Mouse (Mus musculus) cerebellum, postnatal 14 days (tissue): Measurements from ENCODE around the gene Rpl36.
"Not testable (repeated sequence)": the region's sequence is repeated elsewhere in the genome, so short reads cannot be mapped to it uniquely, and the experiment has no call there.

Experiments
- DNase-seq, 2 experiments: peaks; one replicate each; pipeline ENCODE4 v3.0.0; 2021; ENCODE audit warnings: mixed read lengths in 2 of 2

Rpl36 gene

DNA sequence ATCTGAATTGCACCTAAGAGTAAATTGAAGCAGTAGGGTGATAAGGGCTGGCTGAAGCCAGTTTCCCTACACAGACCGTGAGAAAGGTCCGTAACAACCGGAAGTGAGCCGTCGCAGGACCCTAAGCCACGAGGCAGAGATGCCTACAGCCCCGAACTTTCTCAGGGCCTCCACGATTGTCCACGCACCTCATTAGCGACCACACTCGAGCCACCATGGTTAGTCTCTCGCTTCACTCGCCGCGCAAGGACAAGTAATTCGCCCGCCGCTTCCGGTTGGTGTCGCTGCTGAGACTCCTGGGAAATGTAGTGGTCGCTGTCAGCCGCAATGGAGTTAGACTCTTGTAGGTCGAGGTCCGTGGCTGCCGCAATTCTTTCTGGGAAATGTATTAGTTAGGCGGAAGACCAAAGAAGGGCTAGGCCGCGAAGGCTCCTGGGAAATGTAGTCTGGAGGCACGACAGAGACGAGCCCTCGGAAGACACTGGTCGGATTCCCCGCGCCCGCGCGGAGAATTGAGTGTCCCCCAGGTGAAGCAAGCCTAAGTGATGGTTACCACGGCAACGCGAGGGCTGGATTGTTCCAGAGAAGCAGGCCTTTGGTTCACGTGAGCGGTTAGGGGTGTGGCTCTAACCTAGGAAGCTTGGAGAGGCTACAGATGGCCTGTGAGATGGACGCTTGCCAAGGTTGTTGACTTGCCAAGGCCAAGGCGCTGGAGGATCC is 3.6 kb upstream of the Rpl36 start, which contains the start of gene 2410015M20Rik:
Gene 2410015M20Rik (minus strand): TSS at position 320 of the 720 bp plus-strand sequence.
- peak; percentile 96 for DNase-seq

DNA sequence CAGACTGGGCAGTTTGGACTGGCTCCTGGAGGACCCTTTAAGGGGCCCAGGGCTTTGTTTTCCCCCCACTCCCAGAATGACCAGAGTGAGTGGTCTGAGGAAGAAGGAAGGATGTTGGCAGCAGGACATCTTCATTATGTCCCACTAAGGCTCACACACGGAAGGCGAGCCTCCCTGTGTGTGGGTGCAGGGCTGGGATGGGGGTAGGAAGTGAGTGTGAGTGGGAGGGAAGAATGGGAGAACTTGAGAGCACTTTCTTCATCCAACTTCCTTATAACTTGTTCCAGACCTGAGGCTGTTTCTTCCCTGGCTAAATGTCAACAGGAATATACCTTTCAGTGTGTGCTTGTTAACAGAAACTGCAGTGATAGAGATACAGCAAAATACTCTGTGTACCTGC is 1.9 kb upstream of the Rpl36 start:
- DNase-seq, result no peak

DNA sequence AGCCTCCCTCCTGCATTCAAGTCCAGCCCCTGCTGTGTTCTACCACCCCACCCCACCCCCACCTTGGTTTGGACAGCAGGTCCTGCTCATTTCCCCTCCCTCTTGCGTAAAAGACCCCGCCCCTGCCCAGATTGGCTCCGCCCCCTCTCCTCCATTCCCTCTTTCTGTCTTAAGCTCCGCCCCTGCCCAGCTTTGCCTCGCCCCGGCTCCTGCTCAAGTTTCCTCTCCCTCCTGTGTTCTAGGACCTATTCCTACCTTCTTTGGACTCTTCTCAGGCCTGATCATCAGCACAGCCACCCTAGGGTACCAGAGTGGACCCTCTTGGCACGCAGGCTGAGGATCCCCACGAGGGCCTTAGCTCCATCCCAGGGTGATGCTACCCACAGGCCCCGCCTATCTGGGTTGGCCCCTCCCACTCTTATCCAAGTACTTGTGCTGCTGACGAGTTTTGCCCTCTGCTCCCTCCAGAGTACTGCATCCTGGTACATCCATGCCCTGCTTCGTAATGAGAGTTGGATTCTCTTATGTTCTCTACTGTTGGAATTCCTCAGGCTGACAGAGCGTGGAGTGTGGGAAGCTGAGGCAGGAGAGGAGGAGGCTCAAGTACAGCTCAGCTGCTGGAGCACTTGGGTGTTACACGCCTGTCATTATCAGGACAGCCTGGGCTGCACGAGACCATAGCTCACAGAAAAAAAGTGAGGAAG is 1.2 kb upstream of the Rpl36 start:
- DNase-seq, result peak in 1 of 2 experiments; percentile 62

DNA sequence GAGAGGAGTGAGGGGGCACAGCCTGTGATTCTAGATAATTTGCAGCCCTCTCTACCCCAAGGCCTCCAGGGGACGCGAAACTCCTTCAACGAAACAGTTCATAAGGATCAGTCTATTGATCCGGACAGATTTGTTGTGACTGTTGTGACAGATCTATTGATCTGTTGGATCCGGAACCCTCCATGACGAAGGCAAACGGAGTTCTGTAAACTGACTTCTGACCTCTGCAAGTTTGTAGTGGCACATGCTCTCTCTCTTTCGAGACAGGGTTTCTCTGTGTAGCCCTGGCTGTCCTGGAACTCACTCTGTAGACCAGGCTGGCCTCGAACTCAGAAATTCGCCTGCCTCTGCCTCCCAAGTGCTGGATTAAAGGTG is 664 bp upstream of the Rpl36 start:
- DNase-seq, result not testable (repeated sequence)

DNA sequence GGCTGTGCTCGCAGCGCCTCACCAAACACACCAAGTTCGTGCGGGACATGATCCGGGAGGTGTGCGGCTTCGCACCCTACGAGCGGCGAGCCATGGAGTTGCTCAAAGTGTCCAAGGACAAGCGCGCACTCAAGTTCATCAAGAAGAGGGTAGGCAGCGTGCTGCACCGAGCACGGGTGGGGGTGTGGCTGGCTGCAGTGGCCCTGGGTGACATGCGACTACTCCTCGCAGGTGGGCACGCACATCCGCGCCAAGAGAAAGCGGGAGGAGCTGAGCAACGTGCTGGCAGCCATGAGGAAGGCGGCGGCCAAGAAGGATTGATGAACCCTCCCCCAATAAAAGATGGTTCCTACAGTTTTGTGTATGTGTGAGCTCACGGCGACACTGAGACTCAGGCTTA is 677 bp downstream of the Rpl36 start:
- DNase-seq, result peak in 1 of 2 experiments; percentile 62

DNA sequence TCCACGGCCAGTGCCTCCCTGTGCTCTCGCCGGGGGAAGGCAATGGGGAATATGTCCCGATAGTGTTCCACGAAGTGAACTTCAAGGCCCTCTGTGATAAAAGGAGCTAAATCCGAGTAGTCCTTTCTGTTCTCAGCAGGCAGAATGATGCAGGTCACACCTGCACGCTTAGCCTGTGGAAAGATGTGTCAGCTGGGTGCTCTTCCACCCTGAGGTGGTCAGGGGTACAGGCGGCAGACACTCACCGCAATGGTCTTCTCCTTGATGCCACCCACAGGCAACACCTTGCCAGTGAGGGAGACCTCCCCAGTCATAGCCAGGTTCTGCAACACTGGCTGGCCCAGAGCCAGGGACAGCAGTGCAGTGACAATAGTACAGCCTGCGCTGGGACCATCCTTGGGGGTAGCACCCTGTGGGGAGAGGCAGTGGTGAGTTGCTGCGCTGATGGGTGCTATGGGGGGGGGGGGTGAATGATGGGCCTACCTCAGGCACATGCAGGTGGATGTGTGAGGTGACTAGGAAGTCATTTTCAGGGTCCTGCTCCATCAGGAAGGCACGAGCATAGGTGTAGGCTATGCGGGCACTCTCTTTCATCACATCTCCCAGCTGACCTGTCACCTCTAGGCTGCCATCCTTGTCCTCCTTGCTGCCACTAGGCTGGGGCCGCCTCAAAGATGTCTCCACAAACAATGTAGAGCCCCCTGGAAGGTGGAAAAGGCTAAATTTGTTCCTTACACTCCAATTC is 1.3 kb downstream of the Rpl36 start:
- peak in 1 of 2 experiments; percentile 57 for DNase-seq

DNA sequence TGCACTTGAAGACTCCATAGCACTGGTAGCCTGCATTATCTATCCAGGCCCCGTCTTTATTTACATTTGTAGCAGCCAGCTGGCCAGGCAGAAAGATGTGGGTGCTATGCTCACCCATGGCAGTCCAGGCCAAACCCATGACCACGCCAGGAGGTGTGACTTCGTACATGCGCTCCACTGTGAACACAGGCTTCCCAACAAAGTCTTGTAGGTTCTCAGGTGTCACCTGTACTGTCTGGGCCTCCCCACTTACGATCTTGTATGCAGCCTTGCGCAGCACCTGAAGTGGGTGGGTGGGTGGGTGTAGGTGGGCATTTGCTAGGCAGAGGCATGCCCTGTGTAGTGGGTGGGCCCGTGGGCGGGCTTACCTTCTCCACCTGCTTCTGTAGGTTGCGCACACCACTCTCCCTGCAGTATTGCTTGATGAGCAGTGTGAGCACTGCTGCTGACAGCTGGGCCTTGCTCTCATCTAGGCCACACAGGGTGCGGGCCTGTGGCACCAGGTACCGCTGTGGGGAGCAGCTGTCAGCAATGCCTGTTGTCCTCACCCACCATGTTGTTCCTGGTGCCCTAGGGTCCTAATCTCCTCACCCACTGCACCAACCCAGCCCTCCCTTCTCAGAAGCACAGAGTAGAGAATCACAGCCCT is 2.0 kb downstream of the Rpl36 start:
- DNase-seq, result no peak

DNA sequence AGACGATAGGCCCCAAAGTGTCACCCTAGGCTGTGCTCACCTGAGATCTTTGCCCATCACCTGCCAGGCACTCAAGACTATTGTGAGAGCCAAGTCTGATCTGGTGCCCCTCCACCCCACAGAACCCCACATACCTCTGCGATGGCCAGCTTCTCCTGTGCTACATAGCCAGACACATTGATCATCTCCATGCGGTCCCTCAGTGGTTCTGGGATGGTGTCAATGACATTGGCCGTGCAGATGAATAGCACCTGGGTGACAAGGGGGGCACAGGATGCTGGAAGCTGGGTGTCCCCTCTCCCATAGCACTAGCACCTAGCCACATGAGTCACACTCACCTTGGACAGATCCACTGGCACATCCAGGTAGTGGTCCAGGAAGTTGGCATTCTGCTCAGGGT is 2.6 kb downstream of the Rpl36 start:
- no peak for DNase-seq

DNA sequence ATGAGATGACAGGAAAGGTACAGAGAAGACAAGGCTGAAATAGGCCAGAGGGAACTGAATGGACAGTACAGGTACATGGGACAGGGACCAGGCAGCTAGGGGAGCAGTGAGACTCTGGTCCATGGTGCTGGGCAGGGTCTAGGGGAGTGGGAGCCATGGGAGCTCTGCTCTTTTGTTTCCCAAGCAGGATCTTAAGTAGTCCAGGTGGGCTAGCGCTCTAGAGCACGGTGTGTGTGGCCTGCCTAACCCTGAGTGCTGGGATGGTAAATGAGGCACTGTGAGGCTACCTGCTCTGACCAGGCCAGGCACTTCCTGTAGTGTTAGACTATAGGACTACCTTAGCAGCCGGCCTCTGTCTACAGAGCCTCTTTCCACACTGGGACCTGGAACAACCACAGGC is 3.5 kb downstream of the Rpl36 start:
- no peak for DNase-seq

DNA sequence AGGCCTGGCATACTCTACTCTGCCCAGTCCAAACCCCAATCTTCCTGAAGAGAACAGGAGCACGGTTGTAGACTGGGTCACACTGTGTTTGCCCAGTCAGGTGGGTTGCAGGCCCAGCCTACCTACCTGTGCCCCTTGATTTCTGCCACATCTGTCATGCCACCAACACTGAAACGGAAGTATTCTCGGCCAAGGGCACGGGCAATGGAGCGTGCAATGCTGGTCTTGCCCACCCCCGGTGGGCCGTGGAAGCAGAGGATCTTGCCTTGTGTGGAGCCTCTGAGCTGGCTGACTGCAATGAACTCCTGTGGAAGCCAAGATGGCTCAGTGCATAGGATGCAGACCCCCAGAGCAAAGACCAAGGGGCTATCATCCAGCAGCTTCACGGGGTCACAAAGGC is 4.4 kb downstream of the Rpl36 start:
- no peak for DNase-seq

DNA sequence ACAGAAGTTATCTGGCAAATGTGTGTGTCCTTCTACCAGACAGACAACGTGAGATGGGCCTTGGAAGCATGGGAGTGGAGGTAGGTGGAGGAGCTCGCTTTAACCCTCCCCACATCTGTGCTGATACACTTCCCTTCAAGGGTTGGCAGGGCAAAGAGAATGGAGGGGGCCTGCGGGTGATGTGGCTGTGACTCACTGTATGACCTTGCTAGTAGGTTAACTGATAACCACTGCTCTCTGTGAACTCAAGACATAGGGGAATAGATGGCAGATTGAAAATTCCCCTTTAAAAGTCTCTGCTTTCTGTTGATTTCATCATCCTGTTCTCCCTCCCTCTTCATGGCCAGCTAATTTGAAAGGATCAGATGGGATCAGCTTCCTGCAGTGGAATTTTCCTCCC is 12.3 kb downstream of the Rpl36 start:
- no peak for DNase-seq

DNA sequence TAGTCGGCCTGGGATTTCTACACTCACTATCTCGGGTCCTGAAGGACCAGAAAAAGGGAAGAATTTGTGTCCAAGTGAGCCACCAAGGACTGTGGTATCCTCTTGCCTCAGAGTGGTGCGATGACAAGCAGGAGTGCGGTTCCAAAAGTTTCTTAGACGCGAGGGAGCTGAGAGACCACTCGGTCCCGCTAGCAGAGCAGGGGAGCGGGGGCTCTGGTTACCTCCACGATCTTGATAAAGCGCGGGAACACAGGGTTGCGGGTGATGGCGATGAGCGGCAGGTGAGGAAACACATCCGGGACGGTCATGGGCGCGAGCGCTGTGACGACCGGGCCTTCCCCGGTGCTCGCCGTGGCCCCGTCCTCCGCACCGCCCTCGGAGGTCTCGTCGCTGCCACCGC is 13.0 kb downstream of the Rpl36 start:
- DNase-seq, result peak in 1 of 2 experiments; percentile 39

DNA sequence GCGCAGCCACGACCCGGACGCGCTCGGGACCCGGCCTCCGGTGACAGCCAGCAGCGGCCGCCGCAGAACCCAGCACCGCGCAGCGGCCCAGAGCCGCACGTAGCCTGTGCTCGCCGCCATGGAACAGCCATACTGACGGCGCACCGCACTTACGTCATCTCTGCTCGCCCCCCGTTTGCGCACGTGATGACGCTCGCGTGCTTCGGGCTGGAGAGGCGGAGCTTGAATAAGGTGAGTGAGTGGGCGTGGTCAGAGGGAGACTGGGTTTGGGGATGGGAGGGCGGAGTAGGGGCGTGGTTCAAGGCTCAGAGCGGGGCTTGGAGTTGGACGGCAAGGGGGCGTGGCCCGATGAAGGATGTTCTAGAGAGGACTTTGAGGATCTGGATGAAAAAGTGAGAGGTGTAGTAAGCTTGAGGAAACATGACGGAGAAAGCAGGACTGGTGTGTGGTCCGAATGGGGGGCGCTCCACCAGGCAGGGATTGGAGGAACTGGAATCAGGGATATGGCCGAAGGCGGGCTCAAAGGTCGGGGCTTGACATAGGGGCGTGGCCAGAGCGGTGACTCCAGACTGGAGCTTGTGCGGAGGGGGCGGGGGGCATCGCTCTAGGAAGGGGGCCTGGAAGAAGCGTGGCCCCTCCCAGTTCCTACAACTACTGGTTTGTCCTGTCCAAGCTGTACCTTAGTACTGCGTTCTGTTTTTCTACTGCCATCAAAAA is 13.7 kb downstream of the Rpl36 start, which contains the start of gene Lonp1:
Gene Lonp1 (minus strand): TSS at position 134 of the 717 bp plus-strand sequence.
- peak; percentile 99 for DNase-seq

DNA sequence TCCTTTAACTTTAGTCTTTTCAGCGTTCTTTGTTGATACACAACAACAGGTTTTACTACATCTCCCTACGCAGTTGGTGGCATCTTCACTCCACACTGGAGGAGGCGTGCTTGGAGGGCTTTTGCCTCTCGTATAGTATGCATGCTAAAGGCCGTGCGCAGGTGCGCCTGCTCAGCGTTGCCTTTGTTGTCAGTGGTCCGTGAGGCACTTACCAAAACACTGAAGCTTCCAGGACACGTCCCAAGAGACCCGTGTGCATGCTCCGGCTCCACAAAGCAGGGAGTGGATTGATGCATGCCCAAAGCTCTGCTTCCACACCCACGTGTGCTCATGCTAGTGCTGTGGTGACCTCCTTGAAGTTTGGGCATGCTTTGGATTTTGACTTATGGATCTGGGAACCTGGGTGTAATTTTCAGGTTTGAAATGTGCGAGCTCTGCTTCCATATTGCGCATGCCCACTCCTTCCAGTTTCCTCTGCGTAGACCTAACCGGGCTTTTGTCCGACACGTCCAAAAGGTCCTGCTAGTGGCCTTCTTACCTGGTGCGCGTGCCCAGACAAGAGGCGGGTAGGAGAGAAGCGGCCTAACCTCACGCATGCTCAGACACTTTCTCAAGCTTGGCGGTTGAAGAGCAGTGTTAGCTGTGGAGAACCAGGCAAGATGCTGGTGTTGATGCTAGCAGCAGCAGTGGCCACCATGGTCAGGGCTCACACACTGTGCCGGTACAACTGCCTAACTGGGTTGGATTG is 14.5 kb downstream of the Rpl36 start, which contains the start of gene Catsperd:
Gene Catsperd (plus strand): TSS at position 614 of the 748 bp plus-strand sequence.
- DNase-seq, result no peak

DNA sequence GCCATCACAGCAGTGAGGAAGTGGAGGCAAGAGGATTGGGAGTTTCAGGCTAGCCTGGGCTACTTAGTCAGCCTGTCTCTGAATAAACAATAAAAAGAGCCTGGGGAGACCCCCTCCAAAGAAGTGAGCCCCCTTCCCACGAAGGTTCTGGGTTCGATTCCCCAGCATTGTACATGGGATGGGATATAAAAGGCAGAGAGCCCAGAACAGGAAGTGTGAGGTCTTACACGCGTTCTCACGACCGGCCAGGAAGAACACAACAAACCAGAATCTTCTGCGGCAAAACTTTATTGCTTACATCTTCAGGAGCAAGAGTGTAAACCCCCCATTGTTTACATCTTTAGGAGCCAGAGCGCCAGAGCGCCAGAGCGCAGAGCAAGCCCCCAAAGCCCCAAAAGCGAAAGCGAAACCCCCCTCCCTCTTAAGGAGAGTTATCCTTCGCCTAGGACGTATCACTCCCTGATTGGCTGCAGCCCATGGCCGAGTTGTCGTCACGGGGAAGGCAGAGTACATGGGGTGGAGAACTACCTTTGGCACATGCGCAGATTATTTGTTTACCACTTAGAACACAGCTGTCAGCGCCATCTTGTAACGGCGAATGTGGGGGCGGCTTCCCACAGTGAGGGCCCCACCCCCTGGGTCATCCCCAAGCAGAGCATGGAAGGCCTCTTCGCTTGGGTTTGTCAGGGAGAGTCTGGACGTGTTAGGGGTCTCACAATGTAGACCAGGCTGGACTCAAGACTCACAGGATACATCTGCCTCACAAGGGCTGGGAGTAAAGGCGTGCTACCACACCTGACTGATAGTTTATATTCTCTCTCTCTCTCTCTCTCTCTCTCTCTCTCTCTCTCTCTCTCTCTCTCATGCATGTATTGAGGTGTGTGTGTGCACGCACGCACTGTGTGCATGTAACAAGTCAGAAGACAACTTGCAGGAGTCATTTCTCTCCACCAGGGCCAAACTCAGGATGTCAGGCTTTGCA is 16.9 kb downstream of the Rpl36 start:
- not testable (repeated sequence) for DNase-seq

DNA sequence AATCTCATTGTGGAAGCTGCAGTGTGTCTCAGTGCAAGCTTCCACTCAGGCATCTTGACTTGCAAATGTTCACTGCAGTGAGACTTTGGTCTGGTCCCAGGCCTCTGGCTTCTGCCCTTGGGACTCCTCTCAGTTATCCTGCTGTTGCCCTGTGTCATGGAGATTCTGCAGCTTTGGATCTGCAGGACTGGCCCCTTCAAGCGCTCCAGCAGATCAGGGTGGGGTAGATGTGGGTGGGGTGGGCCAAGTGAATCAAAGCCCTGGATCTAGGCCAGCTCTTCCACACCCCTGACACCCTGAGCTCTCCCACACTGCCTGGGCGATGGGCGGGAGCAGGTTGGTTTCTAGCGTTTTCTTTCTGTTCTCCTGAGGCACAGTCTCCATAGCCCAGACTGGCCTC is 18.6 kb downstream of the Rpl36 start:
- DNase-seq, result no peak

DNA sequence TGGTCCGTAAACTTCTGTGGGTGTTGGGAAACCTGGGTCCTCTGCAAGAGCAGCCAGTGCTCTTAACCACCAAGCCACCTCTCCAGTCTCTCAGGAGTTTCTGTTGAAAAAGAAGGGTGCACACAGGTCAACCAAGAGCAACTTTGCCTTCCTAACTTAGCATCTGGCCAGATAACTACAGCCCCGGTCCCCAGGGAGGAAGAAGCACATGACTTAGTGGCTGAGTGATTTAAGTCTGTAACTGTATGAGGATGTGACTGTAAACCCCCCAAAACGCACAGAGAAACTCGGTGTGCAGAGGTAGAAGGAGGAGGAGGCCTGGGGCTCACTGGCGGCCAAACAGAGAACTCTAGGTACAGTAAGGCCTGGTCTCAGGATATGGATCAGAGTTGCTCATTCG is 20.8 kb downstream of the Rpl36 start:
- DNase-seq, result no peak

DNA sequence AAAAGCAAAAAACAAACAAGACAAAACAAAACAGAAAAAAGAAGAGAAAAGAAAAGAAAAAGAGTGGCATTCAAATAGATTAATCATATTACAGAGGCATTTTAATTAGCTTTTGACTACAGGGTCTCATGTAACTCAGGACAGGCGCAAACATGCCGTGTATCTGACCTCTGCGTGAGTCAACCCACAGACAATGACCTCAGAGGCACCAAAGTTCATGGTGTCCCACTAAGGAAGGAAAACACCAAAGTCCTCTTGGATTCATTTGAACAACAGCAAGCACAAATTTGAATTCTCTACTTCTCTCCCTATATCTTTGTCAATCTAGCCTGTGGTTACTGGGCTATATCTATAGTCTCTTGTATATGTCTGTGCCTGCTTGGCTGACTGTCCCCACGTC is 30.0 kb downstream of the Rpl36 start:
- DNase-seq, result no peak

DNA sequence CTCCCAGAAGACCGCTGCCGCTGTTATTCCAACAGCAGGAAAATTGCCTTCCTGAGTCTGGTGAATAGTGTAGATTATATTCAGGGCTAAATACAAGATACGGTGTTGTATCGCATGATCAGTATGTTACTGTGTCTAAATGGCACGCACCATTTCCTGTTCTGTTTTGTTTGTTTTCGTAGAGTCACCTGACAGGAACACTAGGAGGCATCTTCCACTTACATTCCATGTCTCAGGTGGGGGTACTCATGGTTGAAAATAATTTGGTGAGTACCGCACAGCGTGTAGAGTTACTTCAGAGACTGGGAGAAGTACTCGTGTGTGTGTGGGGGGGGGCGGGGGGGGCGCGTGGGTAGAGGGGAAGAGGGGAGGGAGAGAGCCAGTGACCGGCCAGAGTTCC is 34.3 kb downstream of the Rpl36 start:
- no peak for DNase-seq

DNA sequence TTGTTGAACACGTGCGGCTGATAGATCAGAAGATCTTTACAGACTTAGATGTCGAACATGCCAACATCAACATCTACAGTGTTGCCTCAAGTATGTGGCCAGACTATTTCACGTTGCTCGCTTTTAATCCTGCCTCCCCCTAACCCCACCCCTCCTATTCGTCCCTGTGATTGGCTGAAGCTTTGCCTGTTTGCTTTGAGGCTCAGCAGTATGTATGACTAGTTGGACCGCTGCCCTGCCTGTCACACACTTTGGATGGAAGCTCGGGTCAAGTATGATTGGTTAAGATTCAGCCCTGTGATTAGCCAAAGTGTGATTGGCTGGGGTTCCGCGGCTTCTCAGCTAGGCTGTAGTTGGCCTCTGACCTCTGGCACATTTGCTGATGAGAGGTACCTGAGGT is 38.6 kb downstream of the Rpl36 start:
- peak in 1 of 2 experiments; percentile 47 for DNase-seq
